Mouse (Mus musculus): ENCODE results near the gene Aco2.

DNA sequence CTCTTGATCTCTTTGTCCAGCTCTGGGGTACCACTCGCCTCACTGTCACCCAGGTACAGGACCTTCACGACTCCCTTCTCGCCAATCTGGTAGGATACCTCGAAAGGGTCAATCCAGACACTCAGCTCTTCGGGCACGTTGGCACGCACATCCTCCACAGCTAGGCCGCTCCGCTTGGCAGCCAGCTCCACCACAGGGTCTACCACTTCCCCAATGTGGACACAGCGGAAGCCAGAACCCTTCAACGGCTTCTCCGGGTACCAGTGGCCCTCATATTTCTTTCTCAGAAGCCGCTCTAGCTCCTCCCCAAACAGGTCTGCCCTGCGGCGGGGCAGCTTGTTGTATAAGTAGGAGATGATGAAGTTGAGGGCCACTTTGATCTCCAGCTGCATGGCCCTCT, 20.7 kb upstream of the Aco2 start:
- no peak for TF ChIP-seq CTCF (IDR thresholded peaks at IDR 0.05; ENCODE audit: control insufficient read depth, insufficient read depth, insufficient read length)
- no peak for TF ChIP-seq MAX (IDR thresholded peaks at IDR 0.05)
